Mouse (Mus musculus): ENCODE results near the gene Gm20388. TPM values are rescaled to one million over a fixed set of nuclear protein-coding genes. Genes with fewer than 3 reads are reported as not detected.

The Gm20388 gene
- polyA plus RNA-seq, 2 experiments, result 8.5 TPM; not detected in 1

GRCm38 (mm10) chr8:124301512-124301911 lies 4390.9 kb downstream of the Gm20388 start:
- no peak for ATAC-seq (ENCODE audit: insufficient read depth)
- no peaks in the 10 kb centered on the region for H3K36me3 ChIP-seq (replicated peaks; ENCODE audit: control insufficient read depth, insufficient read depth, low read depth)
- H3K9me3 ChIP-seq (ENCODE audit: control insufficient read depth, low read length), result no peaks in the 10 kb centered on the region
- no peak overlapping the region for H3K9ac ChIP-seq (replicated peaks)
- no peak for DNase-seq (ENCODE audit: low read depth in 3 of 3, low spot score in 3 of 3)
- no peak overlapping the region for H3K4me2 ChIP-seq (ENCODE audit: low read depth)
- no peak for TF ChIP-seq CTCF (IDR thresholded peaks at IDR 0.05; ENCODE audit: low read depth)
- no peak for TF ChIP-seq EP300 (IDR thresholded peaks at IDR 0.05; ENCODE audit: low read depth)
- 46% methylated on average over 4 of the region's 4 CpGs for WGBS (ENCODE audit: insufficient replicate concordance)
- no peaks in the 10 kb centered on the region for H3K27me3 ChIP-seq (ENCODE audit: control insufficient read depth, insufficient read depth, low read length)
- H3K27ac ChIP-seq, result no peak overlapping the region
- H3K4me3 ChIP-seq (ENCODE audit: insufficient read depth in 1 of 2, low read depth in 2 of 2, low read length in 2 of 2), result no peak overlapping the region
- H3K4me1 ChIP-seq (replicated peaks; ENCODE audit: control insufficient read depth in 2 of 2, insufficient read depth in 2 of 2, low read length in 1 of 2), result peaks cover 0 to 8% of the 10 kb centered on the region in 2 experiments; a peak in 2 of 4 replicates

GRCm38 (mm10) chr8:124301935-124302555 lies 4391.4 kb downstream of the Gm20388 start:
- Histone ChIP-seq H3K36me3 (replicated peaks; ENCODE audit: control insufficient read depth, insufficient read depth, low read depth) (no peaks in the 10 kb centered on the region), H3K27ac (no peak overlapping the region), H3K27me3 (ENCODE audit: control insufficient read depth, insufficient read depth, low read length) (no peaks in the 10 kb centered on the region), H3K9me3 (ENCODE audit: control insufficient read depth, low read length) (no peaks in the 10 kb centered on the region), H3K4me2 (ENCODE audit: low read depth) (no peak overlapping the region), H3K4me1 (replicated peaks; ENCODE audit: control insufficient read depth in 2 of 2, insufficient read depth in 2 of 2, low read length in 1 of 2) (peaks cover 0 to 8% of the 10 kb centered on the region in 2 experiments; a peak in 2 of 4 replicates), H3K9ac (replicated peaks) (no peak overlapping the region), H3K4me3 (ENCODE audit: insufficient read depth in 1 of 2, low read depth in 2 of 2, low read length in 2 of 2) (no peak overlapping the region)
- DNase-seq (ENCODE audit: low read depth in 3 of 3, low spot score in 3 of 3), result no peak
- 52% methylated on average over 7 of the region's 7 CpGs for WGBS (ENCODE audit: insufficient replicate concordance)
- no peak for ATAC-seq (ENCODE audit: insufficient read depth)
- TF ChIP-seq CTCF (IDR thresholded peaks at IDR 0.05; ENCODE audit: low read depth) (no peak), EP300 (IDR thresholded peaks at IDR 0.05; ENCODE audit: low read depth) (no peak)

- no peaks in the 10 kb centered on the region for H3K36me3 ChIP-seq (replicated peaks; ENCODE audit: control insufficient read depth, insufficient read depth, low read depth)
- TF ChIP-seq EP300 (IDR thresholded peaks at IDR 0.05; ENCODE audit: low read depth) (no peak), CTCF (IDR thresholded peaks at IDR 0.05; ENCODE audit: low read depth) (no peak)
- H3K9ac ChIP-seq (replicated peaks), result no peak overlapping the region
- no peak overlapping the region for H3K27ac ChIP-seq
- ATAC-seq (ENCODE audit: insufficient read depth) (no peak), DNase-seq (ENCODE audit: low read depth in 3 of 3, low spot score in 3 of 3) (no peak)
- peaks cover 0 to 4% of the 10 kb centered on the region in 2 experiments; a peak in 2 of 4 replicates for H3K4me1 ChIP-seq (replicated peaks; ENCODE audit: control insufficient read depth in 2 of 2, insufficient read depth in 2 of 2, low read length in 1 of 2)
- no peaks in the 10 kb centered on the region for H3K27me3 ChIP-seq (ENCODE audit: control insufficient read depth, insufficient read depth, low read length)
- H3K4me2 ChIP-seq (ENCODE audit: low read depth), result no peak overlapping the region
- no peak overlapping the region for H3K4me3 ChIP-seq (ENCODE audit: insufficient read depth in 1 of 2, low read depth in 2 of 2, low read length in 2 of 2)
- 77% methylated on average over 15 of the region's 15 CpGs for WGBS (ENCODE audit: insufficient replicate concordance)
- no peaks in the 10 kb centered on the region for H3K9me3 ChIP-seq (ENCODE audit: control insufficient read depth, low read length)
Observed at GRCm38 (mm10) chr8:124303211-124303902, 4392.7 kb downstream of the Gm20388 start.

GRCm38 (mm10) chr8:124304141-124304540 lies 4393.5 kb downstream of the Gm20388 start:
- WGBS (ENCODE audit: insufficient replicate concordance), result 83% methylated on average over 4 of the region's 4 CpGs
- Histone ChIP-seq H3K9ac (replicated peaks) (no peak overlapping the region), H3K9me3 (ENCODE audit: control insufficient read depth, low read length) (no peaks in the 10 kb centered on the region)

GRCm38 (mm10) chr8:124306574-124306973 lies 4395.9 kb downstream of the Gm20388 start:
- WGBS (ENCODE audit: insufficient replicate concordance), result 38% methylated on average over 7 of the region's 7 CpGs
- H3K4me3 ChIP-seq (ENCODE audit: insufficient read depth in 1 of 2, low read depth in 2 of 2, low read length in 2 of 2), result no peak overlapping the region
- no peak overlapping the region for H3K27ac ChIP-seq
- DNase-seq (ENCODE audit: low read depth in 3 of 3, low spot score in 3 of 3), result no peak
- no peaks in the 10 kb centered on the region for H3K9me3 ChIP-seq (ENCODE audit: control insufficient read depth, low read length)
- H3K4me2 ChIP-seq (ENCODE audit: low read depth), result no peak overlapping the region
- no peak overlapping the region for H3K9ac ChIP-seq (replicated peaks)
- no peaks in the 10 kb centered on the region for H3K27me3 ChIP-seq (ENCODE audit: control insufficient read depth, insufficient read depth, low read length)
- H3K36me3 ChIP-seq (replicated peaks; ENCODE audit: control insufficient read depth, insufficient read depth, low read depth), result no peaks in the 10 kb centered on the region
- ATAC-seq (ENCODE audit: insufficient read depth), result no peak
- peaks cover 0 to 2% of the 10 kb centered on the region in 2 experiments; a peak in 1 of 4 replicates for H3K4me1 ChIP-seq (replicated peaks; ENCODE audit: control insufficient read depth in 2 of 2, insufficient read depth in 2 of 2, low read length in 1 of 2)
- no peak for TF ChIP-seq CTCF (IDR thresholded peaks at IDR 0.05; ENCODE audit: low read depth)

More at GRCm38 (mm10) chr8:124304141-124304540, 4393.5 kb downstream of the Gm20388 start:
- H3K4me3 ChIP-seq (ENCODE audit: insufficient read depth in 1 of 2, low read depth in 2 of 2, low read length in 2 of 2), result no peak overlapping the region
- peaks cover 0 to 2% of the 10 kb centered on the region in 2 experiments; a peak in 2 of 4 replicates for H3K4me1 ChIP-seq (replicated peaks; ENCODE audit: control insufficient read depth in 2 of 2, insufficient read depth in 2 of 2, low read length in 1 of 2)
- DNase-seq (ENCODE audit: low read depth in 3 of 3, low spot score in 3 of 3), result no peak
- TF ChIP-seq CTCF (IDR thresholded peaks at IDR 0.05; ENCODE audit: low read depth) (no peak), EP300 (IDR thresholded peaks at IDR 0.05; ENCODE audit: low read depth) (no peak)
- no peak overlapping the region for H3K27ac ChIP-seq
- ATAC-seq (ENCODE audit: insufficient read depth), result no peak
- H3K4me2 ChIP-seq (ENCODE audit: low read depth), result no peak overlapping the region
- H3K36me3 ChIP-seq (replicated peaks; ENCODE audit: control insufficient read depth, insufficient read depth, low read depth), result no peaks in the 10 kb centered on the region
- H3K27me3 ChIP-seq (ENCODE audit: control insufficient read depth, insufficient read depth, low read length), result no peaks in the 10 kb centered on the region

All from liver, embryonic 14.5 days (tissue).